13 mouse cellular contexts compared by ENCODE assay signal in genomic region chr8:110275465-110276258, GRCm38 (mm10). TPM values are rescaled to one million over a fixed set of nuclear protein-coding genes. Genes with fewer than 3 reads are reported as not detected.
DNase-seq lines count a peak whose midpoint lies in the region; ATAC-seq lines count a peak whose summit lies in the region.
"Had no signal": no experiment of that assay in that cellular context is flagged by ENCODE, and none has a peak within 500 bp of the region (broad histone marks: within the 10 kb centered on the region; RNA-seq: fewer than 3 reads in every experiment).

No protein-coding gene starts in this region.

- H3K27ac ChIP-seq in forebrain, embryonic 14.5 days (ENCODE audit: low read depth, low read length) = peak overlapping the region; percentile 87
- H3K27ac ChIP-seq: heart, adult 2 months; macrophage had no signal

- no peaks in the 10 kb centered on the region for H3K27me3 ChIP-seq in forebrain, embryonic 14.5 days (replicated peaks; ENCODE audit: control insufficient read depth, insufficient read depth, low read length)

- DNase-seq in layer of hippocampus, postnatal 10 days (ENCODE audit: low spot score in 2 of 2) = peak; percentile 37 to 45
- no peak for DNase-seq in layer of hippocampus, adult 9-10 months (ENCODE audit: low spot score)
- peak; percentile 58 to 62 for DNase-seq in right cerebral cortex, postnatal 10 days (ENCODE audit: low spot score in 2 of 2)
- DNase-seq in right cerebral cortex, postnatal 25 days = no peak
- peak; percentile 91 for DNase-seq in forebrain, embryonic 14.5 days (ENCODE audit: low spot score)
- no peak for DNase-seq in adrenal gland, adult 2 months
- DNase-seq: heart, adult 2 months; kidney, postnatal 14 days; thymus, postnatal 36 days had no signal

- ATAC-seq in forebrain, embryonic 14.5 days = peak; percentile 94
- ATAC-seq in activated CD4-positive, CD25-positive, alpha-beta regulatory T cell, adult 4 months = no peak
- ATAC-seq: intestine, postnatal 0 days had no signal

- no peak overlapping the region for H3K9ac ChIP-seq in forebrain, embryonic 14.5 days (ENCODE audit: low read length)

- H3K9me3 ChIP-seq in forebrain, embryonic 14.5 days (replicated peaks; ENCODE audit: control insufficient read depth, low read length) = no peaks in the 10 kb centered on the region

- peak overlapping the region; percentile 33 for H3K4me2 ChIP-seq in forebrain, embryonic 14.5 days (ENCODE audit: low read length)

- H3K4me3 ChIP-seq in forebrain, embryonic 14.5 days (ENCODE audit: low read depth, low read length) = no peak overlapping the region
- H3K4me3 ChIP-seq: heart, adult 2 months had no signal

- WGBS in forebrain, embryonic 14.5 days = 16% methylated on average over 21 of the region's 21 CpGs

- no peaks in the 10 kb centered on the region for H3K36me3 ChIP-seq in forebrain, embryonic 14.5 days (ENCODE audit: control insufficient read depth, insufficient read depth, low read length)

- peaks cover 12% of the 10 kb centered on the region for H3K4me1 ChIP-seq in forebrain, embryonic 14.5 days (ENCODE audit: control insufficient read depth, insufficient read depth, low read length)

RNA-seq across cellular contexts. Expression of gene Hydin, which starts 8.9 kb away (rescaled TPM):
- total RNA-seq in layer of hippocampus, postnatal 10 days (2021) = 1 to 10 TPM; 1.0 to 1.4 TPM
- 0.13 and 0.38 TPM in 2 replicates for polyA plus RNA-seq in forebrain, embryonic 14.5 days (2014; fragmentation: Nextera tagmentation; extraction: Ambion mirVana)
- polyA plus RNA-seq in activated CD4-positive, CD25-positive, alpha-beta regulatory T cell, adult 4 months (2017; shearing (Covaris generic)) = under 1 TPM in 1 of 2 experiments, not detected in 1; 0.44 TPM
- total RNA-seq in adrenal gland, adult 2 months (2021) = under 1 TPM; 0.10 to 0.17 TPM
- 0.03 and 0.09 TPM in 2 replicates for polyA plus RNA-seq in adrenal gland, adult 2 months (2012; rRNA removed)
- polyA plus RNA-seq: limb, embryonic 11.5 days; macrophage had no signal

Comparison
In these comparisons a context has a peak if more than half of its experiments do, and no peak if none do; other contexts are left out.
1. DNase-seq: peak in layer of hippocampus, postnatal 10 days (2 of 2), right cerebral cortex, postnatal 10 days (2 of 2) and forebrain, embryonic 14.5 days (single experiment); none in layer of hippocampus, adult 9-10 months (single experiment), right cerebral cortex, postnatal 25 days (single experiment) and adrenal gland, adult 2 months (single experiment).